Mouse (Mus musculus) midbrain, embryonic 16.5 days (tissue): ENCODE data around the gene Syt9. TPM values are rescaled to one million over a fixed set of nuclear protein-coding genes. Genes with fewer than 3 reads are reported as not detected.

Experiments
- ATAC-seq: fragments of 200-750 bp; cut with Nextera tagmentation; 2 replicates; pipeline ENCODE4 v1.8.0; 2017; ENCODE audit warnings: moderate TSS enrichment
- H3K27ac ChIP-seq: fragments of 300-500 bp; sonication (generic); 2 replicates; pipeline ENCODE4 v1.5.1; 2014; ENCODE audit warnings: mild to moderate bottlenecking, low read length, mixed read lengths
- H3K27me3 ChIP-seq: fragments of 300-500 bp; sonication (generic); 2 replicates; pipeline ENCODE4 v1.6.1; 2014; ENCODE audit warnings: low read depth, low read length, mixed read lengths; ENCODE audit not compliant: control insufficient read depth, insufficient read depth
- H3K36me3 ChIP-seq: fragments of 300-500 bp; sonication (generic); 2 replicates; pipeline ENCODE4 v1.6.1; 2014; ENCODE audit warnings: mild to moderate bottlenecking, low read length, moderate library complexity, mixed read lengths; ENCODE audit not compliant: control insufficient read depth, insufficient read depth
- H3K4me1 ChIP-seq: fragments of 300-500 bp; sonication (generic); 2 replicates; pipeline ENCODE4 v1.6.1; 2014; ENCODE audit warnings: mild to moderate bottlenecking, low read length, mixed read lengths; ENCODE audit not compliant: control insufficient read depth, insufficient read depth
- H3K4me2 ChIP-seq: fragments of 300-500 bp; sonication (generic); 2 replicates; pipeline ENCODE4 v1.6.1; 2014; ENCODE audit warnings: mild to moderate bottlenecking, low read length, mixed read lengths
- H3K4me3 ChIP-seq: fragments of 300-500 bp; sonication (generic); 2 replicates; pipeline ENCODE4 v1.5.1; 2014; ENCODE audit warnings: low read depth, mild to moderate bottlenecking, low read length, moderate library complexity, mixed read lengths
- H3K9ac ChIP-seq: fragments of 300-500 bp; sonication (generic); 2 replicates; pipeline ENCODE4 v1.6.1; 2014; ENCODE audit warnings: low read depth, low read length, mixed read lengths
- H3K9me3 ChIP-seq: fragments of 300-500 bp; sonication (generic); replicated peaks from 2 replicates; pipeline ENCODE4 v1.6.1; 2014; ENCODE audit warnings: mild to moderate bottlenecking, low read length, mixed read lengths; ENCODE audit not compliant: control insufficient read depth, poor library complexity, severe bottlenecking
- WGBS: fragments of 180-500 bp; shearing (Covaris S2); extraction: QIAGEN DNeasy Blood & Tissue Kit; methylation state at CpG from one replicate; pipeline ENCODE4 v1.1.7; 2014; 5-methylcytosine and 5-hydroxymethylcytosine counted together
- polyA plus RNA-seq: library from polyadenylated mRNA; unstranded; fragments of >200 nt; fragmentation: Nextera tagmentation; extraction: Ambion mirVana; gene quantifications from 2 replicates; pipeline ENCODE4 v1.2.1, GENCODE M21; 2015

Syt9 gene
- polyA plus RNA-seq = 13.6 and 13.8 TPM in 2 replicates

- no peaks in the 10 kb centered on the region for H3K36me3 ChIP-seq
- peak; percentile 94 for ATAC-seq
- peaks cover 9% of the 10 kb centered on the region; the same call in 1 of the 2 replicates for H3K4me1 ChIP-seq
- WGBS = 1% methylated on average over 53 of the region's 102 CpGs
- peak within 1 kb of the TSS; percentile 76 for H3K4me2 ChIP-seq
- H3K4me3 ChIP-seq = peak within 1 kb of the TSS; percentile 86
- no peaks in the 10 kb centered on the region for H3K9me3 ChIP-seq
- H3K9ac ChIP-seq = peak within 1 kb of the TSS; percentile 79
- H3K27ac ChIP-seq = peak within 1 kb of the TSS; percentile 68
- no peaks in the 10 kb centered on the region; the same call in 1 of the 2 replicates for H3K27me3 ChIP-seq
Observed at GRCm38 (mm10) chr7:107370232-107371125, at the start of gene Syt9. Gene Syt9 (plus strand): TSS chr7:107370728.

- ATAC-seq = no peak
- Histone ChIP-seq H3K4me2 (no peak overlapping the region), H3K9ac (no peak overlapping the region), H3K27me3 (no peaks in the 10 kb centered on the region), H3K4me3 (no peak overlapping the region), H3K9me3 (no peaks in the 10 kb centered on the region), H3K27ac (no peak overlapping the region), H3K36me3 (no peaks in the 10 kb centered on the region), H3K4me1 (no peaks in the 10 kb centered on the region)
- 86% methylated on average over 5 of the region's 5 CpGs for WGBS
Observed at GRCm38 (mm10) chr7:107339013-107339412, 31.5 kb upstream of the Syt9 start.

DNA sequence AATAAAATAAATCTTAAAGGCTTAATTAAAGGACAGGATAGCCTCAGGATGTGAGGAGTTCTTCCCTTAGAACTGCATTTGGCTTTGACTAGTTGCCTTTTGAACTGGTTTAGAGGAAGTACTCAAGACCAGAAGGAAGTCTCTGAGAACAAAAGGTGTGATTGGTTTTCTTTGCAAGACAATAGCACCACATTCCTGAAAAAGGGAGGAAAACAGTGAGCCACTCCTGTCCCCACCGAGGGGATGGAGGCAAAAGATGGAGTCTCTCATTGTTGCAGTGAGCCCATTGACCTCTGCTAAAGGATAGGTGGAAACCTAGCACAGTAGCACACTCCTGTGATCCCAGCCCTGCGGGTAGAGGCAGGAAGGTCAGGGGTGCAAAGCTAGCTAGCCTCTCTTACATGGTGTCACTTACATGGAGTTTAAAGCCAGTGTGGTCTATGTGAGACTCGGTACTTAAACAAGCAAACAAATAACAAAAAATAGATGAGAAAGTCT lies 30.9 kb upstream of the Syt9 start:
- no peaks in the 10 kb centered on the region for H3K27me3 ChIP-seq
- H3K9me3 ChIP-seq = no peaks in the 10 kb centered on the region
- H3K9ac ChIP-seq = no peak overlapping the region
- no peaks in the 10 kb centered on the region for H3K36me3 ChIP-seq
- ATAC-seq = no peak
- 65% methylated on average over 3 of the region's 3 CpGs for whole genome bisulfite sequencing
- no peaks in the 10 kb centered on the region for H3K4me1 ChIP-seq
- H3K4me2 ChIP-seq = no peak overlapping the region
- H3K27ac ChIP-seq = no peak overlapping the region
- H3K4me3 ChIP-seq = no peak overlapping the region

- no peaks in the 10 kb centered on the region for H3K4me1 ChIP-seq
- H3K9ac ChIP-seq = no peak overlapping the region
- WGBS = 71% methylated on average over 1 of the region's 1 CpGs
- H3K4me2 ChIP-seq = no peak overlapping the region
- no peaks in the 10 kb centered on the region for H3K36me3 ChIP-seq
- no peak overlapping the region for H3K27ac ChIP-seq
- H3K27me3 ChIP-seq = no peaks in the 10 kb centered on the region
- H3K4me3 ChIP-seq = no peak overlapping the region
- no peak for ATAC-seq
- no peaks in the 10 kb centered on the region for H3K9me3 ChIP-seq
Observed at GRCm38 (mm10) chr7:107340221-107340620, 30.3 kb upstream of the Syt9 start.

DNA sequence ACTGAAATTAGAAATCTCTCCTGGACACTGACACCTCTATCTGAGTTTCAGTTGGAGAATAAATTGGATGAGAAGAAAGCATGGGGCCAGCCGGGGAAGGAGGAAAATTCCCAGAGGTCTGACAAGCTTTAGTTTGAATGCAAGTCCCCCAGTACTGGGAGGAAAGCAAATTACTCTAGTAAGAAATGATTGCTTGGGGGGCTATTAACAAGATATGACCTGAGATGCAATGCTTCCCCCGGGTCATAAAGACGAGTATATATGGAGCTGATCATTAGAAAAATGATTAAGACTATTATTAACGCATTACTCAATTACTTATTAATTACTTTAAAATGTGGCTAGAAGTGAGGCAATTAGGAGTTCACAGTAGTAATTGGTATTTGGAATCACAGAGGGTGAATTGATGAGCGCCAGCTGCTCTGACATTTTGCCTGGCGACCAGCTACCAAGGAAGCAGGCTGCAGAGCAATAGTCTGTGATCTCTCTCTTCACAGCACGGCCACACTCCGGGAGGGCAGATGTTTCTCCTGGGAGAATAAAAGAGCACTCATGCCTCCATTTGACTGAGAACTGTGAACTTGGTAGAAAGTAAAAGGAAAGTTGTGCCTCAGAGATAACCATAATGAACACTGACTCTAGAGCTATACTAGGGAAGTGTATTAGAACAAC lies 28.9 kb upstream of the Syt9 start:
- WGBS = 55% methylated on average over 8 of the region's 8 CpGs

DNA sequence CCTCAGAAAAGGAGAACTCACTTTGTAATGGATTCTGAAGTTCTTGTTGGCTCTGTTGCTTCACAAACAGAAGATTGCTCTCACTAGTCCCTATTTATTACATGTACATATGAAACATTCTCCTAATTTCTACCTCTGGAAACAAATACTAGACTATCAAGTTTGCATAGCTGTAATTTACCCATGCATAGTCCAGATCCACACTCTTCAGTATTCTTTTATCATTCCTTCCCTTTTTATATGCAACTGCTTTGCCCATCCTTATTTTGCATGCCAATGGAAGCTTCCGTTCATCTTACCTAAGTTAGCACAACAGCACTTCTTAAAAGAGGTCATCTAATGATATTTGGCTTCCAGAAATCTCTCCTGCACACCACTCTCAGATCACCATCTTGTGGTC lies 21.3 kb upstream of the Syt9 start:
- no peaks in the 10 kb centered on the region for H3K9me3 ChIP-seq
- H3K4me1 ChIP-seq = no peaks in the 10 kb centered on the region
- H3K4me3 ChIP-seq = no peak overlapping the region
- no peak overlapping the region for H3K9ac ChIP-seq
- ATAC-seq = no peak
- no peaks in the 10 kb centered on the region for H3K36me3 ChIP-seq
- no peaks in the 10 kb centered on the region for H3K27me3 ChIP-seq
- no peak overlapping the region for H3K4me2 ChIP-seq
- no peak overlapping the region for H3K27ac ChIP-seq
- WGBS = 76% methylated on average over 1 of the region's 1 CpGs

More for the DNA sequence above, 28.9 kb upstream of the Syt9 start:
- no peaks in the 10 kb centered on the region for H3K36me3 ChIP-seq
- H3K27me3 ChIP-seq = no peaks in the 10 kb centered on the region
- no peak overlapping the region for H3K27ac ChIP-seq
- H3K9me3 ChIP-seq = no peaks in the 10 kb centered on the region
- H3K9ac ChIP-seq = no peak overlapping the region
- no peak overlapping the region for H3K4me2 ChIP-seq
- no peak overlapping the region for H3K4me3 ChIP-seq
- no peaks in the 10 kb centered on the region for H3K4me1 ChIP-seq
- no peak for ATAC-seq

- H3K27ac ChIP-seq = no peak overlapping the region
- H3K36me3 ChIP-seq = no peaks in the 10 kb centered on the region
- ATAC-seq = no peak
- H3K4me2 ChIP-seq = no peak overlapping the region
- H3K27me3 ChIP-seq = no peaks in the 10 kb centered on the region
- H3K9ac ChIP-seq = no peak overlapping the region
- no peaks in the 10 kb centered on the region for H3K9me3 ChIP-seq
- H3K4me1 ChIP-seq = no peaks in the 10 kb centered on the region
- WGBS = 89% methylated on average over 3 of the region's 3 CpGs
- no peak overlapping the region for H3K4me3 ChIP-seq
Observed at GRCm38 (mm10) chr7:107362153-107362552, 8.4 kb upstream of the Syt9 start.

DNA sequence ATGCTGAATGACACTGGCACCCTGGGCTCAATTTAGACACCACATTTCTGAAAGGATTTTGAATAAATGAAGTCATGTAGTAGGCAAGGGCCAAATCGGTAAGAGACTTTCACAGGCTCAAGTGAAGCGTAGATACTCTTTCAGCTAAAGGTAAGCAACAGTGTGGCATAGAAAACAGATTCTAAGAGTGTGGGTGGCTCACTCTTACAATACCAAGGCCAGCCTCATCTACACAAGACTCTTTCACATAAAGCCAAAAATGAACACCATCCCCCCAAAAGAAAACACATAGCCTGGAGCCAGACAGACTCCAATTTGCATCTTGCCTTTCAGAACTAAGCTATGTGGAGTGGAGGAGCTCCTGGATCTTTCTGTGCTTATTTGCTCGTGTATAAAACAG lies 7.9 kb upstream of the Syt9 start:
- Histone ChIP-seq H3K27ac (no peak overlapping the region), H3K4me2 (no peak overlapping the region), H3K9ac (no peak overlapping the region), H3K36me3 (no peaks in the 10 kb centered on the region), H3K4me3 (no peak overlapping the region), H3K27me3 (no peaks in the 10 kb centered on the region), H3K4me1 (no peaks in the 10 kb centered on the region), H3K9me3 (no peaks in the 10 kb centered on the region)
- no peak for ATAC-seq
- 82% methylated on average over 3 of the region's 3 CpGs for WGBS
